Mouse (Mus musculus): ENCODE results near the gene Omd.

- TF ChIP-seq CTCF (IDR thresholded peaks at IDR 0.05; ENCODE audit: low read depth): no peak
- no peak for TF ChIP-seq EP300 (IDR thresholded peaks at IDR 0.05; ENCODE audit: low read depth)
Measured at GRCm38 (mm10) chr13:49564347-49564746, 17.9 kb upstream of the Omd start.

All from liver, embryonic 14.5 days (tissue).